Mouse (Mus musculus): Measurements from ENCODE around the gene Trhde.

DNA sequence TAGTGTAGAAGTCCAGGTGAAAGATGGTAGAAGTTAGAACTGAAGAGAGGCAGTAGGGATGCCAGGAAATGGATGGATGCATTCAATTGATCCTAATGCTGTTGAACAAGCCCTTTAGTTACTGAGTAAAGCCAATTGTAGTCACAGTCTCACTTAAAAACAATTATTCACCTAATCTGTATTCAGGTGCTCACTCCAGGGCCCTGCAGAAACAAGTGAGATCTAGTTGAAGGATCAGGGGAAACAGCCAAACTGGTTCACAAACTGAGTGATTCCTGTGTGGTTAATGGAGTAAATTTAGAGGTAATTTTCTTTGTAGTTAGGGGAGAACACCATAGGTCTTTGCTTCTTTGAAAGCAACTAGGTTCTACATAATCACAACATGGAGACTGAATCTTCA lies 100.3 kb downstream of the Trhde start:
- TF ChIP-seq CTCF (IDR thresholded peaks at IDR 0.05; ENCODE audit: borderline replicate concordance, insufficient read depth, low read length) (no peak), POLR2A (IDR thresholded peaks at IDR 0.05; ENCODE audit: low read depth, low read length) (no peak)
